Mouse (Mus musculus): Measurements from ENCODE around the gene Spef1. TPM values are rescaled to one million over a fixed set of nuclear protein-coding genes. Genes with fewer than 3 reads are reported as not detected.

The Spef1 gene
- polyA plus RNA-seq, 1 experiment from 2014 or later, result 2.5 TPM

DNA sequence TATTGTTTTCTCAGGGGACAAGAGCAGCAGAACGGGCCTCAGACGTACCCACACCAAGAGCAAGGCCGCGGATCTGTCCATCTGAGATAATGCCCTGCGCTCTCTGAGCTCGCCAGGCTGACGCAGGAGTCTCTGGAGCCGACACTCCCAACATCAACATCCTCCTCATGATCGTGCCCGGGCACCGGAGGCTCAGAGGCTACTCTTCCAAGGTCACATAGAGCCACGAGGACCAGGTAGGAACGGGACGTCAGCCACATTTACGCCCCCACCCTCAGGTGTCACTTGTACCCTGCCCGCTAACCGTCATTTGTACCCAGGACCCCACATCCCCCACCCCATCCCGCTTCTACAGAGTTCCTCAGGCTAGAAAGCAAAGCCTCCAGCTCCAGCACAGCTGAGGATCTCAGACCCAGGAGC, 27.6 kb downstream of the Spef1 start:
- under 1% methylated on average over 18 of the region's 18 CpGs for WGBS
- Histone ChIP-seq H3K27ac (replicated peaks) (peak overlapping the region; percentile 87), H3K4me2 (replicated peaks; ENCODE audit: low read depth) (peak overlapping the region; percentile 98), H3K9me3 (ENCODE audit: control insufficient read depth, low read length) (no peaks in the 10 kb centered on the region), H3K4me1 (replicated peaks; ENCODE audit: control insufficient read depth, insufficient read depth) (no peaks in the 10 kb centered on the region), H3K4me3 (ENCODE audit: low read depth, low read length) (peak overlapping the region; percentile 63), H3K27me3 (ENCODE audit: control insufficient read depth, insufficient read depth, low read length) (no peaks in the 10 kb centered on the region), H3K36me3 (ENCODE audit: control insufficient read depth, insufficient read depth, low read length) (no peaks in the 10 kb centered on the region), H3K9ac (ENCODE audit: low read length) (peak overlapping the region; percentile 71)
- ATAC-seq (ENCODE audit: low FRiP score, low TSS enrichment) (peak; percentile 76), DNase-seq (ENCODE audit: low spot score) (peak; percentile 65)
- no peak for TF ChIP-seq EP300 (optimal IDR thresholded peaks at IDR 0.05)
- no peak for TF ChIP-seq CTCF (IDR thresholded peaks at IDR 0.05; ENCODE audit: low read depth)

DNA sequence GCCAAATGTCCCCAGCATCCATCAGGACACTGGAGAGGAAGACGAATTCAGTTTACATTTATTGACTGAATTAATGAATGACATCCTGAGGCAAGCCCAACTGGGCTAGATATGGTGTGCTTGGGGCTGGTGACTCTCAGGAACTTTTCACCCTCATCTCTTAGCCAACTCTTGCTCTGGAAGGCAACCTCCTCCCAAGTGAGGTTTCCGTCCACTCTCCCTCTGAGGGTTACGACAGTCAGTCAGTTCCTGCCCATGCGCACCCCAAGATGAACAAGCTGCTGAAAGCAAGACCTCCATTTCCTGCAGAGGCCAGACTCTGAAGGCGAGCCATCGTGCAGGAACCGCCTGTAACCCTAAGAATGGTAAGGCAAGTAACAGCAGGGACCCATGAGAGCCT, 30.1 kb downstream of the Spef1 start:
- ATAC-seq (ENCODE audit: low FRiP score, low TSS enrichment) (no peak), DNase-seq (ENCODE audit: low spot score) (no peak)
- no peak for TF ChIP-seq EP300 (optimal IDR thresholded peaks at IDR 0.05)
- TF ChIP-seq CTCF (IDR thresholded peaks at IDR 0.05; ENCODE audit: low read depth), result no peak
- H3K27me3 ChIP-seq (ENCODE audit: control insufficient read depth, insufficient read depth, low read length), result no peaks in the 10 kb centered on the region
- no peak overlapping the region for H3K4me3 ChIP-seq (ENCODE audit: low read depth, low read length)
- peaks cover 7% of the 10 kb centered on the region; the same call in 1 of the 2 replicates for H3K36me3 ChIP-seq (ENCODE audit: control insufficient read depth, insufficient read depth, low read length)
- H3K4me2 ChIP-seq (replicated peaks; ENCODE audit: low read depth), result no peak overlapping the region
- H3K9me3 ChIP-seq (ENCODE audit: control insufficient read depth, low read length), result no peaks in the 10 kb centered on the region
- no peak overlapping the region for H3K9ac ChIP-seq (ENCODE audit: low read length)
- WGBS, result 83% methylated on average over 7 of the region's 7 CpGs
- no peaks in the 10 kb centered on the region for H3K4me1 ChIP-seq (replicated peaks; ENCODE audit: control insufficient read depth, insufficient read depth)
- no peak overlapping the region for H3K27ac ChIP-seq (replicated peaks)

DNA sequence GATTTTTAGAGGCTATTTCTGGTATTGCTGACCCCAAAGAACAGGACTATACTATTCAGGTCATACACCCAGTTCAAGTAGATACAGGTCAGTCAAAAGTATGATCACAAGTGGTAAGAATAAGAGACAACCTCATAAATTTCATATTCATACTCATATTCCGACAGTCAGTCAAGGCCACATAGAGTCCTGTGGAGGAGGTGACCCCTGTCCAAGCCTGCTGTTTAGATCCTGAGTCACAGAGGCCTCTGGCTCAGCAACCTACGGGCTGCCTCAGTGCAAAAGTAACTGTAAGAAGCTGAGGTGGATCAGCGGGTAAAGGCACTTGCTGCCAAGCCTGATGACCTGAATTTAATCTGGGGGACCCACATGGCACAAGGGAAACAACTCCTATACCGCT, 33.0 kb downstream of the Spef1 start:
- DNase-seq (ENCODE audit: low spot score), result no peak
- WGBS, result 90% methylated on average over 4 of the region's 4 CpGs
- no peaks in the 10 kb centered on the region for H3K4me1 ChIP-seq (replicated peaks; ENCODE audit: control insufficient read depth, insufficient read depth)
- H3K36me3 ChIP-seq (ENCODE audit: control insufficient read depth, insufficient read depth, low read length), result peaks cover 16% of the 10 kb centered on the region
- H3K9me3 ChIP-seq (ENCODE audit: control insufficient read depth, low read length), result no peaks in the 10 kb centered on the region
- no peak overlapping the region for H3K4me3 ChIP-seq (ENCODE audit: low read depth, low read length)
- no peaks in the 10 kb centered on the region for H3K27me3 ChIP-seq (ENCODE audit: control insufficient read depth, insufficient read depth, low read length)
- H3K4me2 ChIP-seq (replicated peaks; ENCODE audit: low read depth), result no peak overlapping the region
- no peak overlapping the region for H3K9ac ChIP-seq (ENCODE audit: low read length)
- TF ChIP-seq CTCF (IDR thresholded peaks at IDR 0.05; ENCODE audit: low read depth) (no peak), EP300 (optimal IDR thresholded peaks at IDR 0.05) (no peak)
- H3K27ac ChIP-seq (replicated peaks), result no peak overlapping the region
- ATAC-seq (ENCODE audit: low FRiP score, low TSS enrichment), result no peak

DNA sequence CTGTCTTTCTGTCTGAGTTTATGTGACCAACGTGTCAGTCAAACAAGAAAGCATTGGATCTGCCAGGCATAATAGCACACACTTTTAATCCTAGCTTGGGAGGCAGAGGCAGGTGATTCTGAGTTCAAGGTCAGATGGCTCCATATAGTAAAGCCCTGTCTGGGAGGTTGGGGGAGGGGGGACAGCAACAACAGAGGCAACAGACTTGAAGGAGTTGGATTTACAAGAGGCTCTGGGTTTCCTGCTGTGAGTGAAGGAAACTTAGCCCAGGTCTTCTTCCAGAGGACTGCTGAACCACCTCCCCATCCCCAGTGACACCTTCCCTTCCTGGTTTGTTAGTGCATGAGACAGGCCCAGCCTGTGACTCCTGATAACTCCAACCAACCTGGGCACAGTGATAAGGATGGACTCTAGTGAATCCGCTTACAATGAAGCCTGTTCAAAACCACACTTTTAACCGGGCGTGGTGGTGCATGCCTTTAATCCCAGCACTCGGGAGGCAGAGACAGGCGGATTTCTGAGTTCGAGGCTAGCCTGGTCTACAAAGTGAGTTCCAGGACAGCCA, 34.8 kb downstream of the Spef1 start:
- H3K4me1 ChIP-seq (replicated peaks; ENCODE audit: control insufficient read depth, insufficient read depth), result no peaks in the 10 kb centered on the region
- ATAC-seq (ENCODE audit: low FRiP score, low TSS enrichment) (no peak), DNase-seq (ENCODE audit: low spot score) (no peak)
- H3K27me3 ChIP-seq (ENCODE audit: control insufficient read depth, insufficient read depth, low read length), result no peaks in the 10 kb centered on the region
- H3K4me3 ChIP-seq (ENCODE audit: low read depth, low read length), result no peak overlapping the region
- no peak overlapping the region for H3K4me2 ChIP-seq (replicated peaks; ENCODE audit: low read depth)
- 89% methylated on average over 7 of the region's 7 CpGs for WGBS
- peaks cover 26% of the 10 kb centered on the region for H3K36me3 ChIP-seq (ENCODE audit: control insufficient read depth, insufficient read depth, low read length)
- no peak overlapping the region for H3K9ac ChIP-seq (ENCODE audit: low read length)
- H3K9me3 ChIP-seq (ENCODE audit: control insufficient read depth, low read length), result no peaks in the 10 kb centered on the region
- no peak overlapping the region for H3K27ac ChIP-seq (replicated peaks)
- no peak for TF ChIP-seq EP300 (optimal IDR thresholded peaks at IDR 0.05)
- TF ChIP-seq CTCF (IDR thresholded peaks at IDR 0.05; ENCODE audit: low read depth), result no peak

- no peak for ATAC-seq (ENCODE audit: low FRiP score, low TSS enrichment)
- no peak overlapping the region for H3K4me2 ChIP-seq (replicated peaks; ENCODE audit: low read depth)
- no peak for DNase-seq (ENCODE audit: low spot score)
- H3K9ac ChIP-seq (ENCODE audit: low read length), result no peak overlapping the region
- TF ChIP-seq EP300 (optimal IDR thresholded peaks at IDR 0.05) (no peak), CTCF (IDR thresholded peaks at IDR 0.05; ENCODE audit: low read depth) (no peak)
- no peaks in the 10 kb centered on the region for H3K4me1 ChIP-seq (replicated peaks; ENCODE audit: control insufficient read depth, insufficient read depth)
- no peak overlapping the region for H3K27ac ChIP-seq (replicated peaks)
- H3K27me3 ChIP-seq (ENCODE audit: control insufficient read depth, insufficient read depth, low read length), result no peaks in the 10 kb centered on the region
- H3K4me3 ChIP-seq (ENCODE audit: low read depth, low read length), result no peak overlapping the region
- peaks cover 43% of the 10 kb centered on the region for H3K36me3 ChIP-seq (ENCODE audit: control insufficient read depth, insufficient read depth, low read length)
- 87% methylated on average over 3 of the region's 3 CpGs for WGBS
- no peaks in the 10 kb centered on the region for H3K9me3 ChIP-seq (ENCODE audit: control insufficient read depth, low read length)
Observed at GRCm38 (mm10) chr2:131149254-131149578, 37.9 kb downstream of the Spef1 start.

DNA sequence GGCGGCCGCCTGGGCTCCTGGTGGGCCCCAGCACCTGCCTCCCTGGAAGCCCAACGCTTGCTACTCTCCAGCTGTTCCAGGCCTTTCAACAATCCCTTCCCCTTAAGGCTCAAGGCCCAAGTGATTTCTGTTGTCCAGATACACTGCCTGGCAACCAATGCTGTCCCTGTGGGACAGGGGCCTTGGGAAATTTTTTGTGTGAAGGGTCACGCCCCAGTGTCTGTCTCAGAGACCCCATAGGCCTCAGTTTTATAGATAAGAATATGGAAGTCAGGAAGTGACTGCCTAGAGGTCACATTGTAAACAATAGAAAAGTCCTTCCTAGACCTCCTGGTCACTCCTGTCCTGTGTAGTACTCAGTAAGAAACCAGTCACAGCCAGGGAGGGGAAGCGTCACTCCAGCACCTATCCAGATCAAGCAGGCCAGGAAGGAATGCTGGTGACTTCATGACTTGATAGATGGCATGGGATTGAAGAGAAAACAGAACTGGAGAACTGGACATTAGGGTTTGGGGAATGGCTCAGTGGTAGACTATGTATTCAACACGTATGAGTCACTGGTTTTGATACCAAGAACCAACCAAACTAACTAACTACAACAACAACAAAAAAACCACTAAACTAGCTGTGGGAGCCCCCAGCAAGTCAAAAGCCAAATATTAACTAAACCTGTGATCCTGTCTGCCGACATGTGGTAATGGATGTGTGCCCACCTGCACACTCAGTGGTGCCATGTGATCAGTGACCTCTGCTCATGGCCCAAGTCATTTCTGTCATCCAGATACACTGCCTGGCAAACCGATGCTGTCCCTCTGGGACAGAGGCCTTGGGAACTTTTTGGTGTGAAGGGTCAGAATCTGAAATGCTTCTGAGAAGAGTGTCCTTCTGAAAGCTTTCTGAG, 38.5 kb downstream of the Spef1 start:
- Histone ChIP-seq H3K4me1 (replicated peaks; ENCODE audit: control insufficient read depth, insufficient read depth) (no peaks in the 10 kb centered on the region), H3K4me2 (replicated peaks; ENCODE audit: low read depth) (no peak overlapping the region), H3K4me3 (ENCODE audit: low read depth, low read length) (no peak overlapping the region), H3K27ac (replicated peaks) (no peak overlapping the region), H3K27me3 (ENCODE audit: control insufficient read depth, insufficient read depth, low read length) (no peaks in the 10 kb centered on the region), H3K9ac (ENCODE audit: low read length) (no peak overlapping the region), H3K9me3 (ENCODE audit: control insufficient read depth, low read length) (no peaks in the 10 kb centered on the region), H3K36me3 (ENCODE audit: control insufficient read depth, insufficient read depth, low read length) (peaks cover 43% of the 10 kb centered on the region)
- DNase-seq (ENCODE audit: low spot score) (no peak), ATAC-seq (ENCODE audit: low FRiP score, low TSS enrichment) (no peak)
- WGBS, result 79% methylated on average over 8 of the region's 8 CpGs
- TF ChIP-seq EP300 (optimal IDR thresholded peaks at IDR 0.05) (no peak), CTCF (IDR thresholded peaks at IDR 0.05; ENCODE audit: low read depth) (no peak)

All from stomach, postnatal 0 days (tissue).